Mouse (Mus musculus): ENCODE measurements at regions not wholly inside any gene's neighbourhood (a gene's known extent, or its start where the extent isn't known, plus 50 kb on each side); places are given as distances from the start of the nearest gene placed in this dataset.

DNA sequence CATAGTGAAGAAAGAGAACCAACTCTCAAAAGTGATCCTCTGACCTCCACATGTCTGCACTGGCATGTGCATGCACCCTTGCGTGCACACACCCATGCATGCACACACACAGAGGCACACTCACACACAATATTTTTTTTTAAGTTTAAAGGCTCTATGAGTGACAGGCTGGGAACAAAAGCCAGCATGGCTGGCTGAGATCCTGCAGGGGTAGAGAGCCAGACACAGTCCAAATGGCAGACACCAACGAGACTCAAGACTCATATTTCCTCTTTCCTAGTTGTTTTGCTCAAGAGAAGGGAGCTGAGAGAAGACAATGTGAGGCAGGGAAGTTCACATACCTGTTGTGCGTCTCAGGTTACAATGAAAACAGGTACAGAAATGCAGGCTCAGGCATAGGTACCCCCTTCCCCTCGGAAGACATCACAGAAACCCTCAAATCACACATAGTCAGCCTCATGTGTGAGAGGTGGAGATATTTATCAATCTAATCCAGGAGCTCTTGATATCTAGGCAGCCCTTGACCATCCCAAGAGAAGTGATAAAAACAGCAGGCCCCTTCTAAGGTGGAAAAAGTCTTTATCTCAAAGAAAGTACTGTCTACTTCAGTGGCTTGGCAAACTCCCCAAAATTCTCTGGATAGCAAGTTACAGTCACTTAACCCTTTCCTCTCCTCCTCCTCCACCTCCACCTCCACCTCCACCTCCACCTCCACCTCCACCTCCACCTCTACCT lies 101.4 kb upstream of the Cd180 start:
- TF ChIP-seq CTCF (IDR thresholded peaks at IDR 0.05; ENCODE audit: borderline replicate concordance, control insufficient read depth, extremely low read depth, insufficient read depth, low read length, poor library complexity) = no peak
- no peak for TF ChIP-seq POLR2A (IDR thresholded peaks at IDR 0.05; ENCODE audit: control insufficient read depth, extremely low read depth, insufficient read depth, low read length, poor library complexity)
